Mouse (Mus musculus) kidney, postnatal 0 days (tissue): ENCODE results near the gene Supt4a. TPM values are rescaled to one million over a fixed set of nuclear protein-coding genes. Genes with fewer than 3 reads are reported as not detected.

Experiments used
- ATAC-seq: fragments of 200-750 bp; cut with Nextera tagmentation; replicated peaks from 2 replicates; pipeline ENCODE4 v1.8.0; 2017; ENCODE audit warnings: low read depth, moderate number of reproducible peaks, moderate TSS enrichment, moderate library complexity; ENCODE audit not compliant: low FRiP score
- DNase-seq: peaks from one replicate; pipeline ENCODE4 v3.0.0-alpha.2; 2016; ENCODE audit warnings: low spot score
- H3K27ac ChIP-seq: fragments of 300-500 bp; sonication (generic); 2 replicates; pipeline ENCODE4 v1.5.1; 2014; ENCODE audit warnings: mild to moderate bottlenecking
- H3K27me3 ChIP-seq: fragments of 300-500 bp; sonication (generic); 2 replicates; pipeline ENCODE4 v1.6.1; 2014; ENCODE audit warnings: low read length, mixed read lengths; ENCODE audit not compliant: insufficient read depth
- H3K36me3 ChIP-seq: fragments of 300-500 bp; sonication (generic); 2 replicates; pipeline ENCODE4 v1.6.1; 2014; ENCODE audit warnings: low read length, mixed read lengths; ENCODE audit not compliant: insufficient read depth
- H3K4me1 ChIP-seq: fragments of 300-500 bp; sonication (generic); replicated peaks from 2 replicates; pipeline ENCODE4 v1.6.1; 2014; ENCODE audit warnings: antibody characterized with exemption, low read length, mixed read lengths; ENCODE audit not compliant: insufficient read depth
- H3K4me2 ChIP-seq: fragments of 300-500 bp; sonication (generic); 2 replicates; pipeline ENCODE4 v1.6.1; 2014; ENCODE audit warnings: mild to moderate bottlenecking, low read length, moderate library complexity, mixed read lengths
- H3K4me3 ChIP-seq: fragments of 300-500 bp; sonication (generic); replicated peaks from 2 replicates; pipeline ENCODE4 v1.5.1; 2014; ENCODE audit warnings: low read depth, low read length
- H3K9ac ChIP-seq: fragments of 300-500 bp; sonication (generic); 2 replicates; pipeline ENCODE4 v1.6.1; 2014; ENCODE audit warnings: low read depth, low read length
- H3K9me3 ChIP-seq: fragments of 300-500 bp; sonication (generic); replicated peaks from 2 replicates; pipeline ENCODE4 v1.6.1; 2016; ENCODE audit warnings: low read length, inconsistent platforms, mixed read lengths
- CTCF ChIP-seq: IDR thresholded peaks from 2 replicates; pipeline ENCODE4 v1.5.1; 2016; ENCODE audit warnings: antibody characterized with exemption, low read depth, mild to moderate bottlenecking, moderate library complexity
- WGBS: fragments of 180-500 bp; shearing (Covaris S2); extraction: QIAGEN DNeasy Blood & Tissue Kit; methylation state at CpG from one replicate; pipeline ENCODE4 v1.1.7; 2014; 5-methylcytosine and 5-hydroxymethylcytosine counted together
- polyA plus RNA-seq: library from polyadenylated mRNA; unstranded; fragments of >200 nt; fragmentation: Nextera tagmentation; extraction: Ambion mirVana; gene quantifications from 2 replicates; pipeline ENCODE4 v1.2.1, GENCODE M21; 2015

The Supt4a gene
- polyA plus RNA-seq, 1 experiment from 2014 or later, result 171 TPM

GRCm38 (mm10) chr11:87729593-87730185 is 7.7 kb upstream of the Supt4a start:
- Histone ChIP-seq H3K27ac (no peak overlapping the region), H3K27me3 (no peaks in the 10 kb centered on the region), H3K4me3 (no peak overlapping the region), H3K9ac (no peak overlapping the region), H3K4me1 (no peaks in the 10 kb centered on the region), H3K9me3 (no peaks in the 10 kb centered on the region), H3K4me2 (no peak overlapping the region), H3K36me3 (no peaks in the 10 kb centered on the region)
- no peak for TF ChIP-seq CTCF
- whole genome bisulfite sequencing, result 74% methylated on average over 13 of the region's 13 CpGs
- ATAC-seq, result no peak
- no peak for DNase-seq

GRCm38 (mm10) chr11:87730652-87731310 is 6.6 kb upstream of the Supt4a start:
- TF ChIP-seq CTCF, result no peak
- Histone ChIP-seq H3K27ac (no peak overlapping the region), H3K4me2 (no peak overlapping the region), H3K27me3 (no peaks in the 10 kb centered on the region), H3K36me3 (no peaks in the 10 kb centered on the region), H3K9me3 (no peaks in the 10 kb centered on the region), H3K9ac (no peak overlapping the region), H3K4me1 (no peaks in the 10 kb centered on the region), H3K4me3 (no peak overlapping the region)
- WGBS, result 82% methylated on average over 10 of the region's 10 CpGs
- no peak for ATAC-seq
- no peak for DNase-seq

DNA sequence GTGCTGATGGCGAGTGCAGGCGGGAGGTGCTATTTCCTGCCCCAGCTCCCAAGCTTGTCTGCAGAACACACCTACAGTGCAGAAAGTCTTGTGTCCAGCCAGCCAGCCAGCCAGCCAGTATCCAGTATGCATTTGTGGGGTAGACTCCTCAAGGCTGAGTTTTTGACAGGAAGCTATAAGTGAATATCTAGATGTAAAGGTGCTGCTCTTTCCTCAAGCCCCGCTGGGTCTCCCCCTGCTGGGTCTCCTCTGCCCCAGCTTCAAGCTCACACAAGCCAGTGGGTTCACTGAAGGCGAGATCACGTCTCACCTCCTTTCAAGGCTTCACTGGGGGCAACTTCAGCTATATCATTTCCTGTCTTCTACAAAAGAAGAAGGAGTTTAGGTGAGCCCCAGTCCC is 3.0 kb upstream of the Supt4a start:
- no peaks in the 10 kb centered on the region for H3K9me3 ChIP-seq
- ATAC-seq (no peak), DNase-seq (no peak)
- H3K4me1 ChIP-seq, result no peaks in the 10 kb centered on the region
- peak overlapping the region; percentile 38; the same call in 1 of the 2 replicates for H3K9ac ChIP-seq
- 48% methylated on average over 5 of the region's 5 CpGs for WGBS
- H3K36me3 ChIP-seq, result no peaks in the 10 kb centered on the region
- no peak for TF ChIP-seq CTCF
- H3K4me2 ChIP-seq, result peak overlapping the region; percentile 23
- H3K4me3 ChIP-seq, result no peak overlapping the region
- no peak overlapping the region for H3K27ac ChIP-seq
- no peaks in the 10 kb centered on the region for H3K27me3 ChIP-seq

DNA sequence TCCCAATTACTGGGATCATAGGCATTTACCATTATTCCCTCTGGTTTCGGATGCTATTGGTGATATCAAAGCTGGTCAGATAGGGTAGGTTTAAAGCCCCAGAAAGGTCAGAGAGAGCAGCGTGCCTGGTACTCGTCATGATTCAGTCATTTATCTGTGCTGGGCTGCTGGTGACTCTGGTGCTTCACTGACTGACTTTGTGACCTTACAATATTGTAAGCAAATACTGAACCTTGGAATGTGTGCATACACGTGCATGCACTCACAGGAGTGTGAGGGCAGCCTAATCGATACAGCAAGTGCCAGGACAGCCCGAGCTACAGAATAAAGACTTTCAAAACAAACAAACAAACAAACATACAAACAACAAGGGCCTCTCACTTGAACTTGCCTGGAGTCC is 1.7 kb upstream of the Supt4a start:
- Histone ChIP-seq H3K9me3 (no peaks in the 10 kb centered on the region), H3K4me2 (no peak overlapping the region), H3K4me3 (no peak overlapping the region), H3K9ac (no peak overlapping the region), H3K27ac (no peak overlapping the region), H3K36me3 (0 out of 2 replicates have a peak, but pooled peaks cover 5% of the 10 kb centered on the region), H3K27me3 (no peaks in the 10 kb centered on the region), H3K4me1 (no peaks in the 10 kb centered on the region)
- WGBS, result 84% methylated on average over 6 of the region's 6 CpGs
- DNase-seq (no peak), ATAC-seq (no peak)
- TF ChIP-seq CTCF, result no peak

GRCm38 (mm10) chr11:87736647-87737134 is 661 bp upstream of the Supt4a start:
- Histone ChIP-seq H3K9ac (peak overlapping the region; percentile 69), H3K4me3 (peak overlapping the region; percentile 92), H3K4me2 (peak overlapping the region; percentile 95), H3K9me3 (no peaks in the 10 kb centered on the region), H3K27ac (peak overlapping the region; percentile 78), H3K27me3 (no peaks in the 10 kb centered on the region), H3K36me3 (0 out of 2 replicates have a peak, but pooled peaks cover 6% of the 10 kb centered on the region), H3K4me1 (no peaks in the 10 kb centered on the region)
- peak; percentile 92 for DNase-seq
- WGBS, result under 1% methylated on average over 31 of the region's 31 CpGs
- no peak for TF ChIP-seq CTCF
- peak; percentile 46 for ATAC-seq

GRCm38 (mm10) chr11:87743691-87744090 is 6.3 kb downstream of the Supt4a start:
- H3K27me3 ChIP-seq, result no peaks in the 10 kb centered on the region
- H3K4me3 ChIP-seq, result no peak overlapping the region
- no peak for TF ChIP-seq CTCF
- H3K4me2 ChIP-seq, result no peak overlapping the region
- H3K36me3 ChIP-seq, result peaks cover 26% of the 10 kb centered on the region; the same call in 1 of the 2 replicates
- no peaks in the 10 kb centered on the region for H3K4me1 ChIP-seq
- WGBS, result 97% methylated on average over 3 of the region's 3 CpGs
- ATAC-seq (no peak), DNase-seq (no peak)
- no peak overlapping the region for H3K9ac ChIP-seq
- H3K27ac ChIP-seq, result no peak overlapping the region
- H3K9me3 ChIP-seq, result no peaks in the 10 kb centered on the region
